Mouse (Mus musculus) thymus, postnatal 14 days (tissue): ENCODE data around the gene Ttc21a.

Experiments used
- DNase-seq: peaks from one replicate; pipeline ENCODE4 v3.0.0; 2021

Gene Ttc21a

DNA sequence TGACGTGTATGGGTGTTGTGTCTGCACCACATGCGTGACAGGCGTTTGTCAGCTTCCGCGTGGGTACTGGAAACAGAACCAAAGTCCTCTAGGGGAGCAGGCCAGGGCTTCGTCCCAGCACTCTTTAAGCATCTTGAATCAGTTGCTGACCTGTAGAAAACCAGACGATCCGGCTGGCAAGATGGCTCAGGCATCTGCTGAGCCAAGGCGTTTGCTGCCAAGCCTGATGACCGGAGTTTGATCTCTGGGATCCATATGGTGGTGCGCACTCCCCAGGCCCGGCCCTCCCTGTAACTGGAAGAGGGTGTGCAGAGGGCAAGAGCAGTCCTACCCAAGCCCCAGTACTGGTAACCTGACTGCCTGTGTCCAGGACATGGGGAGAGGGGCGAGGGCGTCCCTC lies 4.5 kb downstream of the Ttc21a start:
- no peak for DNase-seq

DNA sequence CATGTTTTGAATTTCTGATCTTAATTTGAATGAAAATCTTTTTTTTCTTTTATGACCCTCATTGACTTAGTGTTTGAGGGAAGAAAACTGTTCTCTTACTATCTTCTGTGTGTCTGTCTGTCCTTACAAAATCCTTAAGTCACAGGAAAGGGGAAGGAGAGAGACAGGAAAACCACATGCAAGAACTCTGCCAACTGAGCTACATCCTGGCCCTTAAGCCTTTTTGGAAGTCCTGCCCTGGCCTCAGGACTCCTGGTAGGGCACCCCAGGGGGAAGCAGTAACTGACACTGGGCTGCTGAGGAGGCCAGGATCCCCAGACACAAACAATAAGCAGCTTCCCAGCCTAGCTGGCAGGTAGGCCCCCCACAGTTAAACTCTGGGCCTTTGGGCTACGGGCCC lies 5.9 kb downstream of the Ttc21a start:
- no peak for DNase-seq

DNA sequence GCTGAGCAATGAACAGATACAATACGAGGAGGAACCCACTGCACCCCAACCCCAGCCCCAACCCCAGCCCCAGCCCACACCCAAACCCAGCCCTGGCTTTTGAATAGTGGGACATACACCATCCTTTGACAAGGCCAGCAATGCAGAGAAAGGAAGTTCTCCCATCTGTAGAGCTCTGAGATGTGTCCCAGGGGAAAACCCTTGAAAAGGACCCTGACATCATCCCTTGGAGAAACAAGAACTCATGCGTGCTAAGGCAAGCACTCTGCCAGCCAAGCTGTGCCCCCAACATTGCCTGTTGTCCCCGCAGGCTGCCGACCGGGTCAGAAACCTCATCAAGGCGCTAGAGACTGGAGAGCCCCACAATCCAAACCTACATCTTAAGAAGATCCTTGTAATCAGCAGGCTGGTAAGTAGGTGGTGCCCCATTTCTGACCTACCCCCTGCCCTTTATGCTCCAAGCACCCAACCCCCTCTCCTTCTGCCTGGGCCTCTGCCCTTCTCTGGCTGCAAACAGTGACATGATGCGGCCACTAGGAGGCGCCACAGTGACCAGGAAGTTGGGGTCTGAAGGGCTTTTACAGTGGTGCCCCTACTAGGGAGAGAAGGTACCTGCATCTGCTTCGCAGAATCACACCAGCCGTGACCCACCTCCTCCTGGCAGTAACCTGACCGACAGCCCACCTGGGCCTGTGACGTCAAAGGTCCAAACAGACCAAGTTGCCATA lies 7.9 kb downstream of the Ttc21a start:
- peak; percentile 73 for DNase-seq

DNA sequence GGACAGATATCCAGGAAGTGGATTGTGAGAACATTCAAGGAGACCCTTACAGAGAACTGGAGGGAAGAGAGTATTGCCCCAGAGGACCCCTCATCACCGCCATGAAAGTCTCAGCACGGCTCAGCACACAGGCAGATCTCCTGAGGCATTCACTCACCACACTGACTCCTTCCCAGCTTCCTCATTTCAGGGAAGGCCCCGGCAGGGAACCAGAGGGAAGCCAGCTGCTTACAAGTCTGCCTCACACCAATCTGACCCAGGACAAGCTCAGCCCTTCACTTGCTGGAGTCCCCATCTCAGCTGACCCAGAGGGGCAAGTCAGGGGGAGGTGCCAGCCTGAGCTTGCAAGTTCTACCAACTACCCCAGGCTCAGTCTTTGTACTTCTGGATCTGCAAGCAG lies 11.4 kb downstream of the Ttc21a start:
- DNase-seq: no peak

DNA sequence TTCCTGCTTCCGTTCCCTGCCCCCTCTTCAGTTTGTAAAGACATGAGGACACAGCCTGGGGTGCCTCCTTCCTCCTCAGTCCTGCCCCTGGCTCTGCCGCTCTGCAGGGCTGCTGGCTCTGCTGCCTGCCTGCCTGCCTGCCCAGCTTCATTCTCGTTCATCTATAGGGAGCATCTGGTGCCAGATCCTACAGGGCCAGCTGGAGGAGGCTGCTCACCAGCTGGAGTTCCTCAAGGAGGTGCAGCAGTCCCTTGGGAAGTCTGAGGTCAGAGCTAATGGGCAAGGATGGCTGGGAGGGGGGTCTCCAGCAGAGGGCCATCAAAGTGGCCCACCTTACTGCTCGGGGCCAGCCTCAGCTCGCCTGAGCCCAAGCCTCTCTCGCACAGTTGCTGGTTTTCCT lies 13.0 kb downstream of the Ttc21a start:
- DNase-seq: no peak

- DNase-seq: no peak
These were observed 14.0 kb downstream of the Ttc21a start for GRCm38 (mm10) chr9:119951388-119951787.

GRCm38 (mm10) chr9:119958835-119959234 lies 21.4 kb downstream of the Ttc21a start:
- DNase-seq: no peak

DNA sequence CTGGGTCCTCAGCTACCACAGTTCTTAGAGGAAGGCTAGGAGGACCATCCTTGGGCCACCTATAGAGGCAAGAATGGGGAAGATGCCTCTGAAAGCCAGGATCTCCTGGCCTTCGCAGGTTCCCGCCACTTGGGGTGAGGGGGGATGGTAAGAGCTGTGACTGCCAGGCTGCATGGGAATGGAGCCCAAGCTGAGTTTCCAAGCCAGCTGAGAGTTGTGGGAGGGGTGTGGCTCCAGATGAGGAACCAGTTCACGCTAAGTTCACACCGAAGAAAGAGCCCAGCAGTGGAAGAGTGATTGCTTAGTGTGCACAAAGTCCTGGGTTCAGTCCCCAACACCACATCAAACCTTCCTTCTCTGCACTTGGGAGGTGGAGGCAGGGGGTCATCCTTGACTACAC lies 24.8 kb downstream of the Ttc21a start:
- DNase-seq: no peak

DNA sequence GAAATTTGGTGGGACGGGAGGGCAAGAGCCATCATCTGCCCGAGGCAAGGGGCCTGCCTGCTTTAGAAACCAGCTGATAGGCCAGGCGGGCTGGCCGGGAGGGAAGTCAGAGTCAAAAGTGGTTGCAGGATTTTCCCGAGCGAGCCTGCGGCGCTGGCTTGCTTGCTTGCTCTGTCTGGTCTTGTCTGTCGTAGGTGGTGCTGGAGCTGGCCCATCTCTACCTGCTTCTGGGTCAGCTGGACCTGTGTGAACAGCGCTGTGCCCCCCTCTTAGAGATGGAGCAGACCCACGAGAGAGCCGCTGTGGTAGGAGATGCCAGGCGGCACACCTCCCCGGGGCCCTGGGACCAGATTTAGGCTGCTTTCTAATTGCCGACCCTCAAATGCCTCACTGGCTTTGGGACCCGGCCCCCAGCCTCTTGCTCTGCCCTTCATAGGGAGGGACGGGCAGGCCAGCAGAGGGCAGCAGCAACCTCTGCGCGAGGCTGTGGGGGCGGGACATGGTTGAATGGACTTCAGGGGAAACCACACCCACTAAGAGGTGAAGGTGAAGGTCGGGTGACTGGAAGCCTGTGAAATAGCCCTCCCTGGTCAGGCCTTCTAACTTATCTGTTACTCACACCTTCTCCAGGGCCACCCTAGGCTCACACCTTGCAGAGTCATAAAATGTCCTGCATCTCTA lies 25.7 kb downstream of the Ttc21a start:
- peak; percentile 86 for DNase-seq

DNA sequence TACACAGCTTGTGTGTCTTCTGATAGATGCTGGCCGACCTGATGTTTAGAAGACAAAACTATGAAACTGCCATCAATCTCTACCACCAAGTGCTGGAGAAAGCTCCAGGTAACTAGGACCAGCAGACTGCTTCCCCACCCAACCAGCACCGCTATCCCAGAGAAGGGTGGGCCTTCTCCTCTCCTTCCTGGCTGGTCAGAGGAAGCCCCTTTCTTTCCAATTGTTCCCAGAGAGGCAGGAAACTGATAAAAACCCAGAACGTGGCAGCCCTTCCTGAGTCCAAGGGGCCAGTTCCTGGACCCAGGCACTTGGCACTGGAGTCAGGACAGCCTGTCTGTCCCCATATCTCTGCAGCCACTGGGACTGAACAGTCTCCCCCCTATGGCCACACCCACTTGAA lies 26.8 kb downstream of the Ttc21a start:
- no peak for DNase-seq

GRCm38 (mm10) chr9:119965186-119965585 lies 27.8 kb downstream of the Ttc21a start:
- no peak for DNase-seq

GRCm38 (mm10) chr9:119966221-119966910 lies 29.0 kb downstream of the Ttc21a start:
- no peak for DNase-seq

GRCm38 (mm10) chr9:119969811-119970210 lies 32.4 kb downstream of the Ttc21a start:
- DNase-seq: no peak

DNA sequence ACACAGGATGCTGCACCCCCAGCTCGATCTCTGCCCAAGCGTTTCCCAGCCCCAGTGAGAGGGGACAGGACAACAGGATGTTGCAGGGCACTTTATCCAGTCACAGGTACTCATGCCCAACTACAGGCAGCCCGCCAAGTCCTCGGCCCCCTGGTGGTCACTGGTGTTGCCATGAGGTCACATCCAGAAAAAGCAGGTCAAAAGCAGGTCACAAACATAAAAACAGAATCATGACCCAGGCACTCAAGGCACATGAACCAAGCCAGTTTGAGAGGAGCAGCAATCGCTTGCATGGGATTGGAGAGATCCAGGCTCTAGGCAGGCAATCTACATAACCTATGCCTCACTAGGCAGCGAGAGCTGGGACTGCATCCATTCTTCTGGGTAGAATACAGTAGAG lies 32.8 kb downstream of the Ttc21a start:
- peak; percentile 64 for DNase-seq

DNA sequence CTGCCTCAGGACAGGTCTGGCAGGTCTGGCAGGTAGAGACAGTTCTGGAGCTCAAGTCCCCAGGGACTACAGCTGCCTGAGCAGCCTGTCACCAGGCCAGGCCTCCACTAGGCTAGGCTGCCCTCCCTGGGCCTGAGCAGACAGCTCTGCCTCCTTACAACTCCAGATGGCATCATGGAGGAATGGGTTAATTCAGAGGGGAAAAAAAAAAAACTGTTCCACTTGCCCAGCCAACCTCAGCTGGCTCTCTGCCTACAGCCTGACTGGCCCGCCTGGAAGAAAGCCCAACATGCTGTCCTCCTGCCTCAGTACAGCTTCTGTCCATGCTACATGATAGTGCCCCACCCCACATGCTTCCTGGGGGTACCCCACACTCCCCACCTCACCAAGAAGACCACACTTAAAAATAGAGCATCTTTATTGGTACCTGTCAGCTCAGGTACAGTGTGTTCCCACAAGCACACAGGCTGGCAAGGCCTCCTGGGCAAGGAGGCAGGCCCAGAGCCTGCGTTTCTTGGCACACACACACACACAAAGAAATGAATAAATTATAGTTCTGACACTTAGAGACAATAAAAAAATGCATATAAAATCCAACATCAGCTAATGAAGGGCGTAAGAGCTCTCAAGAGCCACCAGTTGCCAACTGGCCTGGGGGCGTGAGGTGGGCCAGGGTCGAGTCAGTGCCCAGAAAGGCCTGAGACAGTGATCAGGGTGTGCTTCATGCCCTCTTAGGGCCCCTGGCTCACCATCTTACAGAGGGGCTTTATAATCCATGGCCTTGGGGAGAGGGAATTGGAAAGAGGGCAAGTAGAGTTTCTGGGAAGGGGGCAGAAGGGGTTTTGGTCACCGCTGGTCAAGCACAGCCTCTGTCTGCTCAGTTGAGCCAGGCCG lies 33.6 kb downstream of the Ttc21a start:
- DNase-seq: no peak

DNA sequence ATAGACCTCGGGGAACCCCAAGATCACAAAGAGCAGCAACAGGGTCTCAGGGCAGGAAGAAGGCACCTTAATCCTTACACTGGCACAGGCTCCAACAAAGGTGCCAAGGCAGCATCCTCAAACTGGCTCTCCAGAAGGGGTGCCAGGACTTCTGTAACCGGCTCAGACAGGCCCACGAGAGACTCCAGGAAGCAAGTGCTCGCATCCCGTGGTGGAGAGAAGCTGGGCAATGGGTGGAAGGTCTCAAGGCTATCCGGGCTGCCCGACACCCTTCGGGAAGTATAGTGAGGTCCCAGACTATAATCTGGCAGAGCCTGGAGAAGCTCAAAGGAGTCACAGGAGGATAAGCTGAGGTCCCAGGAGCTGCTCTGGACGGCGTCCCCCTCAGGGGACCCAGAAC lies 34.8 kb downstream of the Ttc21a start:
- no peak for DNase-seq

- no peak for DNase-seq
These were observed 35.2 kb downstream of the Ttc21a start for GRCm38 (mm10) chr9:119972582-119972981.

GRCm38 (mm10) chr9:119973281-119973680 lies 35.9 kb downstream of the Ttc21a start:
- no peak for DNase-seq

- peak; percentile 60 for DNase-seq
These were observed 36.6 kb downstream of the Ttc21a start for GRCm38 (mm10) chr9:119973869-119974520.

- DNase-seq: peak; percentile 39
These were observed 37.2 kb downstream of the Ttc21a start for GRCm38 (mm10) chr9:119974609-119975008.

DNA sequence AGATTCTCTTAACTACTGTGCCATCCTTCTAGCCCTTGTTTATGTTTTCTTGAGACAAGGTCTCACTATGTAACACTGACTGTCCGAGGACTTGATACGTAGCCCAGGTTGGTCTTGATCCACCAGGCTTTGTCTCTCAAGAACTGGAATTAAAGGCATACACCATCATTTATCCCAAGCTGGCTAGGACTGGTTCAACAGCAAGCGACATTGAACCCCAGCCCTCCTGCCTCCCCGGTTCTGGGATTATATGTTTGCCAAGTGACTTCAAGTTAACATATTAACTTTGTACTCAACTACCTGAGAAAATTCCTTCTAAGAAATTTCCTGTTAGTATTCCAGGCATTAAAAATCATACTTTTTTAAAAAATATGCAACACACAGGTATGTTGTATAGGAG lies 37.9 kb downstream of the Ttc21a start:
- no peak for DNase-seq
